Mouse (Mus musculus) brain, adult 10 weeks (tissue): ENCODE results near the gene Cyb561. TPM values are rescaled to one million over a fixed set of nuclear protein-coding genes. Genes with fewer than 3 reads are reported as not detected.

ENCODE experiments used
- polyA plus RNA-seq: library from polyadenylated mRNA; stranded (reverse); fragments of 350-450 nt; fragmentation: Illumina TruSeq; extraction: RNeasy Lipid Tissue Mini Kit (QIAGEN cat#74804); gene quantifications from one replicate; pipeline ENCODE4 v1.2.3, GENCODE M21; 2015; ENCODE audit warnings: low read depth, low replicate concordance

The Cyb561 gene
- polyA plus RNA-seq, result 60.4 TPM

GRCm38 (mm10) chr11:105952911-105953386, at the start of gene Cyb561:
Gene Cyb561 (minus strand): TSS chr11:105953336.

GRCm38 (mm10) chr11:105994375-105994774, 41.2 kb upstream of the Cyb561 start, which contains the start of gene Ace3:
Gene Ace3 (plus strand): TSS chr11:105994675.

GRCm38 (mm10) chr11:105967741-105968574, 14.8 kb upstream of the Cyb561 start, which contains the start of gene Ace:
Gene Ace (plus strand): TSS chr11:105967945.

Other genes starting within 250 kb of the Cyb561 start
- gene Ace, start 14.6 kb upstream of the Cyb561 start, polyA plus RNA-seq, result 11.6 TPM
- not detected for gene Ace3, start 41.3 kb upstream of the Cyb561 start, polyA plus RNA-seq
- gene Kcnh6, start 54.8 kb upstream of the Cyb561 start, polyA plus RNA-seq, result 1.1 TPM
- gene Dcaf7, start 83.5 kb upstream of the Cyb561 start, polyA plus RNA-seq, result 80.7 TPM
- 20.1 TPM for gene Taco1, start 112.7 kb upstream of the Cyb561 start, polyA plus RNA-seq
- gene Map3k3, start 131.3 kb upstream of the Cyb561 start, polyA plus RNA-seq, result 21.4 TPM
- gene Gm10840, start 207.5 kb upstream of the Cyb561 start, polyA plus RNA-seq, result not detected
- 78.9 TPM for gene Limd2, start 207.5 kb upstream of the Cyb561 start, polyA plus RNA-seq
- 23.9 TPM for gene Strada, start 248.8 kb upstream of the Cyb561 start, polyA plus RNA-seq